21 mouse cellular contexts compared by ENCODE assay signal in genomic region chr8:108362421-108362820, GRCm38 (mm10).
"Had no signal": no experiment of that assay in that cellular context is flagged by ENCODE, and none has a peak within 500 bp of the region (broad histone marks: within the 10 kb centered on the region; RNA-seq: fewer than 3 reads in every experiment).

No protein-coding gene starts in this region.

- H3K9ac ChIP-seq: intestine, embryonic 15.5 days; limb, embryonic 12.5 days; limb, embryonic 15.5 days; liver, embryonic 15.5 days; lung, embryonic 15.5 days; midbrain, embryonic 13.5 days; neural tube, embryonic 12.5 days had no signal

- H3K4me3 ChIP-seq: intestine, embryonic 15.5 days; limb, embryonic 12.5 days; limb, embryonic 15.5 days; liver, embryonic 15.5 days; lung, embryonic 15.5 days; megakaryocyte, embryonic 14.5 days; midbrain, embryonic 10.5 days; midbrain, embryonic 13.5 days; myocyte; neural tube, embryonic 12.5 days had no signal

- H3K27me3 ChIP-seq: intestine, embryonic 15.5 days; limb, embryonic 12.5 days; limb, embryonic 15.5 days; liver, embryonic 15.5 days; lung, embryonic 15.5 days; megakaryocyte, embryonic 14.5 days; midbrain, embryonic 13.5 days; neural tube, embryonic 12.5 days had no signal

- H3K4me2 ChIP-seq: intestine, embryonic 15.5 days; limb, embryonic 12.5 days; limb, embryonic 15.5 days; liver, embryonic 11.5 days; liver, embryonic 15.5 days; lung, embryonic 15.5 days; midbrain, embryonic 13.5 days; neural tube, embryonic 12.5 days had no signal

- H3K9me3 ChIP-seq: intestine, embryonic 15.5 days; limb, embryonic 12.5 days; limb, embryonic 15.5 days; liver, embryonic 15.5 days; lung, embryonic 15.5 days; midbrain, embryonic 10.5 days; midbrain, embryonic 13.5 days; neural tube, embryonic 12.5 days had no signal

- ATAC-seq: intestine, embryonic 15.5 days; midbrain, embryonic 13.5 days; midbrain, embryonic 16.5 days had no signal

- DNase-seq: kidney, adult 18-20 months; kidney, adult 9 months; kidney, postnatal 36 days; layer of hippocampus, postnatal 36 days; lung, adult 18-20 months; lung, postnatal 10 days; lung, postnatal 36 days; thymus, adult 18-20 months; thymus, postnatal 36 days had no signal

- H3K27ac ChIP-seq: intestine, embryonic 15.5 days; limb, embryonic 12.5 days; limb, embryonic 15.5 days; liver, embryonic 15.5 days; lung, embryonic 15.5 days; midbrain, embryonic 13.5 days had no signal

- H3K4me1 ChIP-seq: intestine, embryonic 15.5 days; limb, embryonic 15.5 days; liver, embryonic 15.5 days; lung, embryonic 15.5 days; megakaryocyte, embryonic 14.5 days had no signal

- H3K36me3 ChIP-seq: intestine, embryonic 15.5 days; limb, embryonic 12.5 days; limb, embryonic 15.5 days; liver, embryonic 15.5 days; lung, embryonic 15.5 days; midbrain, embryonic 10.5 days; midbrain, embryonic 13.5 days; neural tube, embryonic 12.5 days had no signal
